Mouse (Mus musculus): Measurements from ENCODE around the gene Zfp111.
A peak's percentile ranks its signal among the peaks of the same experiment; 100 is the strongest.

The Zfp111 gene

GRCm38 (mm10) chr7:24211343-24211742, at the start of gene Zfp111:
Zfp111 (minus strand) TSS chr7:24211443.
- no peak for DNase-seq (ENCODE audit: low spot score in 2 of 2)

- DNase-seq (ENCODE audit: low spot score in 2 of 2) = no peak
Observed at GRCm38 (mm10) chr7:24260000-24260312, 48.7 kb upstream of the Zfp111 start.

GRCm38 (mm10) chr7:24259306-24259999, 48.2 kb upstream of the Zfp111 start:
- DNase-seq (ENCODE audit: low spot score in 2 of 2) = no peak

GRCm38 (mm10) chr7:24254633-24255474, 43.6 kb upstream of the Zfp111 start, which contains the start of gene Zfp108:
Zfp108 (plus strand) TSS chr7:24254794.
- peak; percentile 86 to 93 for DNase-seq (ENCODE audit: low spot score in 2 of 2)

- no peak for DNase-seq (ENCODE audit: low spot score in 2 of 2)
Observed at GRCm38 (mm10) chr7:24253779-24254615, 42.8 kb upstream of the Zfp111 start.

GRCm38 (mm10) chr7:24237040-24237791, 26.0 kb upstream of the Zfp111 start, which contains the start of gene Zfp109:
Zfp109 (minus strand) TSS chr7:24237560.
- peak; percentile 68 to 82 for DNase-seq (ENCODE audit: low spot score in 2 of 2)

GRCm38 (mm10) chr7:24210296-24210695, 947 bp downstream of the Zfp111 start:
- DNase-seq (ENCODE audit: low spot score in 2 of 2) = no peak

GRCm38 (mm10) chr7:24208282-24208886, 2.9 kb downstream of the Zfp111 start:
- no peak for DNase-seq (ENCODE audit: low spot score in 2 of 2)

GRCm38 (mm10) chr7:24207488-24208261, 3.6 kb downstream of the Zfp111 start:
- DNase-seq (ENCODE audit: low spot score in 2 of 2) = peak; percentile 76 to 82

- no peak for DNase-seq (ENCODE audit: low spot score in 2 of 2)
Observed at GRCm38 (mm10) chr7:24196961-24197360, 14.3 kb downstream of the Zfp111 start.

- no peak for DNase-seq (ENCODE audit: low spot score in 2 of 2)
Observed at GRCm38 (mm10) chr7:24193157-24193556, 18.1 kb downstream of the Zfp111 start.

- no peak for DNase-seq (ENCODE audit: low spot score in 2 of 2)
Observed at GRCm38 (mm10) chr7:24191361-24191760, 19.9 kb downstream of the Zfp111 start.

GRCm38 (mm10) chr7:24189571-24189944, 21.7 kb downstream of the Zfp111 start:
- DNase-seq (ENCODE audit: low spot score in 2 of 2) = no peak

GRCm38 (mm10) chr7:24188901-24189570, 22.2 kb downstream of the Zfp111 start:
- no peak for DNase-seq (ENCODE audit: low spot score in 2 of 2)

GRCm38 (mm10) chr7:24187611-24188010, 23.6 kb downstream of the Zfp111 start:
- DNase-seq (ENCODE audit: low spot score in 2 of 2) = no peak

GRCm38 (mm10) chr7:24175337-24175711, 35.9 kb downstream of the Zfp111 start:
- no peak for DNase-seq (ENCODE audit: low spot score in 2 of 2)

- peak; percentile 79 to 82 for DNase-seq (ENCODE audit: low spot score in 2 of 2)
Observed at GRCm38 (mm10) chr7:24174618-24175336, 36.5 kb downstream of the Zfp111 start, which contains the start of gene Zfp114. Zfp114 (plus strand) TSS chr7:24175060.

GRCm38 (mm10) chr7:24172191-24172590, 39.1 kb downstream of the Zfp111 start:
- no peak for DNase-seq (ENCODE audit: low spot score in 2 of 2)

GRCm38 (mm10) chr7:24153272-24153671, 58.0 kb downstream of the Zfp111 start:
- DNase-seq (ENCODE audit: low spot score in 2 of 2) = no peak
